Mouse (Mus musculus) adrenal gland, adult 8-10 months (tissue): ENCODE measurements around the gene Rnf11. TPM values are rescaled to one million over a fixed set of nuclear protein-coding genes. Genes with fewer than 3 reads are reported as not detected.
"Not testable (repeated sequence)": the region's sequence is repeated elsewhere in the genome, so short reads cannot be mapped to it uniquely, and the experiment has no call there.

ENCODE experiments used
- DNase-seq: peaks from one replicate; pipeline ENCODE4 v3.0.0; 2022
- total RNA-seq, 4 experiments: library from RNA; stranded (reverse); gene quantifications; 2 replicates each; pipeline ENCODE4 v1.2.4; 2022

The Rnf11 gene
- total RNA-seq, 4 experiments from 2014 or later, result 126 to 211 (median 174) TPM

DNA sequence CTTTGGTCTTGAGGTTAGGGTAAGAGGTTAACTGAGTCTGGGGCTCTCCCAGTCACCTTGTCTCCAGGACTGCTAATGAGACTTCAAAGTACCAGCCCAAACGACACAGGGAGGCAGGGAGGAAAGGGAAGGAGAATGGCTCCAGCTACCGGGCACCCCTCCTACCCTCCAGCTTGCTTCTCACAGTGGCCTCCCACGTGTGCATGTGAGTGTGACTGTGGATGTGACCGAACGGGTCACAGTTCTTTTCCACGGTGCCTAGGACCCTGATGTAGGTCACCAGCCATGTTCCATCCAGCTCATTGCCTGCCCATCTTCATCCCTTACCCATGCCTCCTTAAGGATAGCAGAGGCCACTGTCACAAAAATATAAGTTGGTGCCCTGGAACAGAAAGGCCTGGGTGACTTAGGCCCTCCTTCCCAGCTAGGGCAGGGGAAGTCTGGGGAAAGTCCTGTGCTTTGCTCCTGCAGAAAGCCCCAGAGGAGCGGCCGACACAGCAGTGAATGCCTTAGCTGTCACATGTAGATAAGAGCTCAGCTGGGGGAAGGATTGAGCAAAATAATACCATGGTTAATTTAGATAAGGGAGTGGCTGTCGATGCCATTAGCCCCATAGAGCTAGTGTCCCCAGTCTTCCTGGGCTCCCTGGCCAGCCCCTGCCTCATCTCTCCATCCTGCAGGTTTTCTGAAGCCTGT lies 73.7 kb downstream of the Rnf11 start:
- DNase-seq, result no peak

DNA sequence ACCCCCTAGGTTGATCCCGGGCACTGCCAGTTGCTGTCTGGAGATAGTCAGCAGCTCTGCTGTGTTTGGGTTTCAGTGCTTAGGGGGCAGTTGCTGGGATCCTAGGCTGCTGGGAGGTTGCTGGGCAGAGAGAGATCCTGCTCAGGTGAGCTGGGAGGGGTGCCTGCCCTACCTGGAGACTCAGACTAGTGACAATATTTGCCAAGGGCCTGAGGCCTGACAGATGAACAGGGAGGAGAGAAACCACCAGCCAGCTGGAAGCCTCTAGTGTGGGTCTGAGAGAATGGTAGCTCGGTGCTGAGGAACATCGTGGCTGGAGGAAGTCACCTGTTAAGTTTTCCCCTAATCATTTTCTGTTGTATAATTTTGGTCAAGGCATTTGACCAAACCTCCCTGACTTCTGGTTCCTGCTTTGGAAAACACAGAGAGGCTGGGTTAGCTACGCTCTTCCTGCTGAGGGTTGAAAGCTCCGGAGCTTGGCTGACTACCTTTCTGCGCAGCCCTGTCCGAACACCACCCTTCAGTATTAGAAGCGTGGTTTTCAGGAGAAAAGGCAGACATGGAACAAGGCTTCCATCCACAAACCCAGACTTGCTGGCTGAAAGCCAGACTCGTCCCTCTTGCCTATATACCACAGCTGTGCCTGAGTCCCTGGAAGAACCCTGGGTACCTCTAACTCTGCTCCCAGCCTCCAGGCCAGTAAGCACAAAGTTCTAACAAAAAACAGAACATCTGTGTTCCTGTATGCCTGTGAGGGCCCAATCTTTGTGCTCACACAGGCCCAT lies 76.6 kb downstream of the Rnf11 start:
- no peak for DNase-seq

DNA sequence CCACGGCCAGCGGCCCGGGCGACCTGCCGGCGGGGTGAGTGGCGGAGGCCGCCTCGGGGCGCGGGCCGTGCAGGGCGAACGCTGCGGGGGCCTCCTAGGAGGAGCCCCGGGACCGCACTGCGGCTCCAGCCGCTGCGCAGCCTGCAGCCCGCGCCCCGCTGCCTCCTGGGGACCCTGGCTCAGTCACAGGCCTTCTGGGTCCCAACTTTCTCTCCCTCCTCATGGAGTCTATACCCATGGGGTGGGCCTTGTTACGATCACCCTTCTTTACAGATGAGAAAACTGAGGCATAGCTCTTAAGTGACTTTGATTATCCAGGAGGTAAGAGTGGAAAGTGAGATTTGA lies 77.4 kb downstream of the Rnf11 start:
- no peak for DNase-seq

DNA sequence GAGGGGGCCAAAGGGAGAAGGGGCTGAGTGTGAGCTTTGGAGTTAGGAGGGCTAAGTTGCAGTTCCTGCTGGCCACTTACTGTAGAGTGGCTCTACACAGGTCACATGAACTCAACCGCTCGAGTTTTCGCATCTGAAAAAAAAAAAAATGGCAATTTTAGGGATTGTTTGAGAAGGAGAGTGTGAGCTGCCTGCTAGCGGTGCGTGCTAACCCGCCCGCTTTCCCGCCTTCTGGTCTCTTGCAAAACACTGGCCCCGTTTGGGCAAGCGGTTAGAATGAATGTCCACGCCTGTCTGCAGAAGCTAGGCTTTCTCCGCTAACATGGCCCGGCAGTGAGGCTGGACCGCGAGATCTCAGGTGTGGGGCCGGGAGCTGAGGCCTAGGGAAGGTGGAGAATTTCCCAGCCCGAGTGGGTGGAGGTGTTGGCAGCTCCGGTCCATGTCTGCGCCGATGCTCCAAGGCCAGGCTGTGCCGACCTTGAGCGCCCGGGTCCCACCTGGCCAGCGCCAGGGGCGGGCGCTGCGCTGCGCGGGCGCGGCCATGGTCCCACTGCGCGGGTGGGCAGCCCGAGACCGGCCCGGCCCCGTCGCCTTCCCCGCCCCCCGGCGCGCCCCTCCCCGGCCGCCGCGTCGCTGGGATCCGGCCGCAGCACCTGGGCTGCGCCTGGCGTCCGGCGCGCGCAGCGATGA lies 77.9 kb downstream of the Rnf11 start, which contains the start of gene Ttc39a:
Ttc39a (plus strand) TSS at position 138 of the 690 bp plus-strand sequence.
- DNase-seq, result peak; percentile 48

DNA sequence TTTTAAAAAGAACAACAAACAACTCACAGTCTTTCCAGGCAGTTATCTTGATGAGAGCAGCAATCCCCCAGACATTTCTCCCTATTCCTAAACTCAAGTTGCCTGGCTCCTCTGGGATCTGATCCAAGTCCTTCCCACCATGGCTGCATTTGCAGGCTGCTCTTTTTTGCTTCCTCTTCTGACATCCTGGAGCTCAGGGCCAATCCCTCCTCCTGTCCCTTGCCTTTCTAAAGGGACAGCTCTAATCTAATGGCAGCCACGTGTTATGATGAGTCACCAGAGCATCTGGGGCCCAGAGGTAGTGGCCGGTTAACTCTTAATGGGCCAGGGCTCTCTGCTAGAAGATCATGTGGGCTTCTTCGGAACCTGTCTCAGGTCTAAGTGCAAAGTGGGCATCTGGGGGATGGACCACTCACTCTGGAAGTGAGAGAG lies 78.5 kb downstream of the Rnf11 start:
- DNase-seq, result peak; percentile 86

DNA sequence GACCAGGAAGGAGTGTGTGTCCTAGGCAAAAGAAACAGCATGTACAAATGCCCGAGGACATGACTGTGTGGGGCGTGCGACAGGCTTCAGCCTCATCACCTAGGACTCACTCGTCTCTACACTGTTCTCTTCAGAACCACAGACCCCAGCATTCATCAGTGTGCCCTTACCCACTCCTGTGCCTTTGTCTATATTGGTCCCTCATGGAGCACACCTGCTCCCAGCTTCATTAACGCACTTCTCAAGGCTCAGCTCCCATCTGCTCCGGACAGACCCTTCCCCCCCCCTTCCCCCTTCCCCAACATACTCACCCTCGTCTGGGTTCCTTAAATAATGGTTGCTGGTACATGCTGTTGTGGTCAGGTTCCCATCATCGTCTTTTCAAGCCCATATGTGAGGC lies 79.1 kb downstream of the Rnf11 start:
- DNase-seq, result no peak

DNA sequence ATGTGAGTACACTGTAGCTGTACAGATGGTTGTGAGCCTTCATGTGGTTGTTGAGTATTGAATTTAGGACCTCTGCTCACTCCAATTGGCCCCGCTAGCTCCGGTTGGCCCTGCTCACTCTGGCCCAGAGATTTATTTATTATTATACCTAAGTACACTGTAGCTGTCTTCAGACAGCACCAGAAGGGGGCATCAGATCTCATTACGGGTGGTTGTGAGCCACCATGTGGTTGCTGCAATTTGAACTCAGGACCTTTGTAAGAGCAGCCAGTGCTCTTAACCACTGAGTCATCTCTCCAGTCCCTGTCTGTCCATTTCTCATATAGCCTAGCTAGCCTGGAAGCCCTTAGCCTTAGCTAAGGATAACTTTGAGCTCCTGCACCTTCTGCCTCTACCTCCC lies 79.6 kb downstream of the Rnf11 start:
- DNase-seq, result not testable (repeated sequence)

DNA sequence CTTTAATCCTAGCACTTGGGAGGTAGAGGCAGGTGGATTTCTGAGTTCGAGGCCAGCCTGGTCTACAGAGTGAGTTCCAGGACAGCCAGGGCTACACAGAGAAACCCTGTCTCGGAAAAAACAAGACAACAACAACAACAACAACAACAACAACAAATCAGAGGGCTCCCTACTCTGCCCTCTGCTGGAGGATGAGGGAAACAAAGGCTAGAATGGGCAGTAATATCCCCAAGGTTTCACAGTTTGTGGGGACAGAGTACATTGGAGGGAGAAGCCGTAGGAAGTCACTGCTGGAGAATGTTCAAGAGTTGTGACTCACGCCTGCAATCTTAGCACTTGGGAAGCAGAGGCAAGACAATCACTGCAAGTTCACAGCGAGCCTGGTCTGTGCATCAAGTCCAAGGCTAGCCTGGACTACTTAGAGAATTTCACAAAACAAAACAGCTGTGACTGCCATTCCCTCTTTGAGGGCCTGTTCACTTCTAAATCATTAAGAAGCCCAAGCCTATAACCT lies 83.3 kb downstream of the Rnf11 start:
- DNase-seq, result no peak

Other genes starting within 250 kb of the Rnf11 start
- gene Eps15, start 204.5 kb downstream of the Rnf11 start, total RNA-seq, result 100 to 1,000 TPM in 2 of 4 experiments, 10 to 100 TPM in 2; 75.8 to 118 (median 94.2) TPM
- gene Ttc39a, start 78.1 kb downstream of the Rnf11 start, total RNA-seq, result 10 to 100 TPM in 2 of 4 experiments, 1 to 10 TPM in 2; 4.6 to 18.6 (median 13.4) TPM
- gene 4930522H14Rik, start 46.6 kb upstream of the Rnf11 start, total RNA-seq, result not detected
- 10 to 100 TPM; 68.5 to 77.8 (median 72.5) TPM for gene Cdkn2c, start 182.5 kb upstream of the Rnf11 start, total RNA-seq
- gene Faf1, start 191.9 kb upstream of the Rnf11 start, total RNA-seq, result 10 to 100 TPM; 25.7 to 32.5 (median 31.0) TPM